Mouse (Mus musculus) limb, embryonic 15.5 days (tissue): ENCODE measurements at regions not wholly inside any gene's neighbourhood (a gene's known extent, or its start where the extent isn't known, plus 50 kb on each side); places are given as distances from the start of the nearest gene placed in this dataset.

Source experiments
- ATAC-seq: fragments of 200-750 bp; cut with Nextera tagmentation; 2 replicates; pipeline ENCODE4 v1.8.0; 2017; ENCODE audit warnings: low read depth, moderate TSS enrichment; ENCODE audit not compliant: insufficient number of reproducible peaks, low FRiP score, low TSS enrichment
- H3K27ac ChIP-seq: fragments of 300-500 bp; sonication (generic); 2 replicates; pipeline ENCODE4 v1.5.1; 2015; ENCODE audit warnings: moderate library complexity, mild to moderate bottlenecking, inconsistent platforms
- H3K27me3 ChIP-seq: fragments of 300-500 bp; sonication (generic); 2 replicates; pipeline ENCODE4 v1.6.1; 2015; ENCODE audit warnings: inconsistent platforms
- H3K36me3 ChIP-seq: fragments of 300-500 bp; sonication (generic); 2 replicates; pipeline ENCODE4 v1.6.1; 2015; ENCODE audit warnings: inconsistent platforms
- H3K4me1 ChIP-seq: fragments of 300-500 bp; sonication (generic); 2 replicates; pipeline ENCODE4 v1.6.1; 2015; ENCODE audit warnings: inconsistent platforms
- H3K4me2 ChIP-seq: fragments of 300-500 bp; sonication (generic); 2 replicates; pipeline ENCODE4 v1.6.1; 2015; ENCODE audit warnings: mild to moderate bottlenecking, inconsistent platforms
- H3K4me3 ChIP-seq: fragments of 300-500 bp; sonication (generic); 2 replicates; pipeline ENCODE4 v1.5.1; 2015; ENCODE audit warnings: mild to moderate bottlenecking, inconsistent platforms
- H3K9ac ChIP-seq: fragments of 300-500 bp; sonication (generic); 2 replicates; pipeline ENCODE4 v1.6.1; 2015; ENCODE audit warnings: inconsistent platforms
- H3K9me3 ChIP-seq: fragments of 300-500 bp; sonication (generic); 2 replicates; pipeline ENCODE4 v1.6.1; 2016; ENCODE audit warnings: inconsistent platforms
- WGBS: fragments of 180-500 bp; shearing (Covaris S2); methylation state at CpG from one replicate; pipeline ENCODE4 v1.1.7; 2015; 5-methylcytosine and 5-hydroxymethylcytosine counted together

- H3K4me2 ChIP-seq = no peak overlapping the region
Observed at GRCm38 (mm10) chr11:113042710-113043109, 260.7 kb downstream of the Sox9 start.

GRCm38 (mm10) chr11:113046200-113047051 lies 264.4 kb downstream of the Sox9 start:
- Histone ChIP-seq H3K9me3 (no peaks in the 10 kb centered on the region), H3K36me3 (no peaks in the 10 kb centered on the region), H3K4me2 (no peak overlapping the region), H3K4me3 (no peak overlapping the region), H3K9ac (no peak overlapping the region), H3K27me3 (no peaks in the 10 kb centered on the region), H3K27ac (no peak overlapping the region), H3K4me1 (peaks cover 6% of the 10 kb centered on the region)
- no peak for ATAC-seq
- WGBS = 41% methylated on average over 20 of the region's 20 CpGs

More at GRCm38 (mm10) chr11:113042710-113043109, 260.7 kb downstream of the Sox9 start:
- Histone ChIP-seq H3K27me3 (no peaks in the 10 kb centered on the region), H3K9ac (no peak overlapping the region), H3K4me3 (no peak overlapping the region), H3K9me3 (no peaks in the 10 kb centered on the region), H3K36me3 (no peaks in the 10 kb centered on the region), H3K4me1 (peaks cover 8% of the 10 kb centered on the region), H3K27ac (no peak overlapping the region)
- 43% methylated on average over 5 of the region's 5 CpGs for WGBS
- ATAC-seq = no peak

GRCm38 (mm10) chr11:113048158-113048557 lies 266.1 kb downstream of the Sox9 start:
- H3K4me2 ChIP-seq = no peak overlapping the region
- ATAC-seq = no peak
- H3K27ac ChIP-seq = no peak overlapping the region
- H3K4me1 ChIP-seq = peaks cover 6% of the 10 kb centered on the region
- no peaks in the 10 kb centered on the region for H3K27me3 ChIP-seq
- no peaks in the 10 kb centered on the region for H3K36me3 ChIP-seq
- no peak overlapping the region for H3K9ac ChIP-seq
- WGBS = 78% methylated on average over 7 of the region's 7 CpGs
- no peak overlapping the region for H3K4me3 ChIP-seq
- H3K9me3 ChIP-seq = no peaks in the 10 kb centered on the region

- Histone ChIP-seq H3K4me2 (no peak overlapping the region), H3K4me3 (no peak overlapping the region), H3K9me3 (no peaks in the 10 kb centered on the region), H3K36me3 (no peaks in the 10 kb centered on the region), H3K27ac (no peak overlapping the region), H3K4me1 (peaks cover 6% of the 10 kb centered on the region), H3K9ac (no peak overlapping the region), H3K27me3 (no peaks in the 10 kb centered on the region)
- WGBS = 53% methylated on average over 8 of the region's 8 CpGs
- ATAC-seq = no peak
Observed at GRCm38 (mm10) chr11:113049593-113049992, 267.6 kb downstream of the Sox9 start.

GRCm38 (mm10) chr11:113052536-113052935 lies 270.5 kb downstream of the Sox9 start:
- H3K9me3 ChIP-seq = no peaks in the 10 kb centered on the region
- H3K27ac ChIP-seq = no peak overlapping the region
- ATAC-seq = no peak
- H3K27me3 ChIP-seq = no peaks in the 10 kb centered on the region
- H3K4me1 ChIP-seq = peaks cover 14% of the 10 kb centered on the region
- no peaks in the 10 kb centered on the region for H3K36me3 ChIP-seq
- no peak overlapping the region for H3K4me2 ChIP-seq
- H3K9ac ChIP-seq = no peak overlapping the region
- no peak overlapping the region for H3K4me3 ChIP-seq
- WGBS = 83% methylated on average over 11 of the region's 11 CpGs

- Histone ChIP-seq H3K4me3 (no peak overlapping the region), H3K4me1 (peaks cover 21% of the 10 kb centered on the region), H3K9me3 (no peaks in the 10 kb centered on the region), H3K36me3 (no peaks in the 10 kb centered on the region), H3K27me3 (no peaks in the 10 kb centered on the region), H3K9ac (no peak overlapping the region), H3K4me2 (no peak overlapping the region), H3K27ac (0 out of 2 replicates have a peak overlapping the region, but pooled peaks have one; percentile 19)
- no peak for ATAC-seq
- 66% methylated on average over 12 of the region's 12 CpGs for WGBS
Observed at GRCm38 (mm10) chr11:113056042-113056632, 274.1 kb downstream of the Sox9 start.

GRCm38 (mm10) chr11:113056824-113057223 lies 274.8 kb downstream of the Sox9 start:
- H3K9me3 ChIP-seq = no peaks in the 10 kb centered on the region
- ATAC-seq = no peak
- no peaks in the 10 kb centered on the region for H3K36me3 ChIP-seq
- H3K4me2 ChIP-seq = 0 out of 2 replicates have a peak overlapping the region, but pooled peaks have one; percentile 12
- peak overlapping the region; percentile 59; the same call in 1 of the 2 replicates for H3K27ac ChIP-seq
- no peaks in the 10 kb centered on the region for H3K27me3 ChIP-seq
- WGBS = 5% methylated on average over 5 of the region's 5 CpGs
- no peak overlapping the region for H3K4me3 ChIP-seq
- peaks cover 25% of the 10 kb centered on the region for H3K4me1 ChIP-seq
- H3K9ac ChIP-seq = no peak overlapping the region

GRCm38 (mm10) chr11:113070365-113070764 lies 288.3 kb downstream of the Sox9 start:
- H3K4me2 ChIP-seq = no peak overlapping the region
- H3K9me3 ChIP-seq = no peaks in the 10 kb centered on the region
- no peak overlapping the region for H3K4me3 ChIP-seq
- H3K27me3 ChIP-seq = no peaks in the 10 kb centered on the region
- WGBS = 73% methylated on average over 4 of the region's 4 CpGs
- no peak overlapping the region for H3K9ac ChIP-seq
- no peaks in the 10 kb centered on the region for H3K4me1 ChIP-seq
- no peak for ATAC-seq
- H3K36me3 ChIP-seq = no peaks in the 10 kb centered on the region
- H3K27ac ChIP-seq = no peak overlapping the region

- no peak for ATAC-seq
- no peaks in the 10 kb centered on the region for H3K4me1 ChIP-seq
- H3K27me3 ChIP-seq = no peaks in the 10 kb centered on the region
- H3K4me2 ChIP-seq = no peak overlapping the region
- no peak overlapping the region for H3K9ac ChIP-seq
- H3K4me3 ChIP-seq = no peak overlapping the region
- H3K36me3 ChIP-seq = no peaks in the 10 kb centered on the region
- H3K9me3 ChIP-seq = no peaks in the 10 kb centered on the region
- H3K27ac ChIP-seq = no peak overlapping the region
- WGBS = 36% methylated on average over 10 of the region's 10 CpGs
Observed at GRCm38 (mm10) chr11:113071942-113072341, 289.9 kb downstream of the Sox9 start.

- H3K27ac ChIP-seq = no peak overlapping the region
- no peaks in the 10 kb centered on the region for H3K36me3 ChIP-seq
- H3K9me3 ChIP-seq = no peaks in the 10 kb centered on the region
- H3K9ac ChIP-seq = no peak overlapping the region
- no peaks in the 10 kb centered on the region for H3K27me3 ChIP-seq
- no peak for ATAC-seq
- H3K4me3 ChIP-seq = no peak overlapping the region
- 87% methylated on average over 9 of the region's 9 CpGs for WGBS
- no peak overlapping the region for H3K4me2 ChIP-seq
- no peaks in the 10 kb centered on the region for H3K4me1 ChIP-seq
Observed at GRCm38 (mm10) chr11:113074328-113074727, 292.3 kb downstream of the Sox9 start.

GRCm38 (mm10) chr11:113076371-113076770 lies 294.3 kb downstream of the Sox9 start:
- no peak overlapping the region for H3K4me3 ChIP-seq
- 92% methylated on average over 4 of the region's 4 CpGs for WGBS
- H3K4me2 ChIP-seq = no peak overlapping the region
- no peak overlapping the region for H3K27ac ChIP-seq
- no peaks in the 10 kb centered on the region for H3K36me3 ChIP-seq
- H3K9me3 ChIP-seq = no peaks in the 10 kb centered on the region
- no peaks in the 10 kb centered on the region for H3K27me3 ChIP-seq
- H3K9ac ChIP-seq = no peak overlapping the region
- H3K4me1 ChIP-seq = no peaks in the 10 kb centered on the region; the same call in 1 of the 2 replicates
- ATAC-seq = no peak

GRCm38 (mm10) chr11:113080311-113080710 lies 298.3 kb downstream of the Sox9 start:
- WGBS = 95% methylated on average over 2 of the region's 2 CpGs
- Histone ChIP-seq H3K4me2 (no peak overlapping the region), H3K4me1 (peaks cover 12% of the 10 kb centered on the region), H3K9me3 (no peaks in the 10 kb centered on the region), H3K4me3 (no peak overlapping the region), H3K9ac (no peak overlapping the region), H3K27me3 (no peaks in the 10 kb centered on the region), H3K36me3 (no peaks in the 10 kb centered on the region), H3K27ac (no peak overlapping the region)
- no peak for ATAC-seq
